Mouse (Mus musculus): Measurements from ENCODE around the gene Nfkb1.

Gene Nfkb1

GRCm38 (mm10) chr3:135594238-135594917 lies 97.0 kb downstream of the Nfkb1 start:
- no peak for DNase-seq (ENCODE audit: extremely low read depth, insufficient read length, low spot score)

- no peak for DNase-seq (ENCODE audit: extremely low read depth, insufficient read length, low spot score)
Measured at GRCm38 (mm10) chr3:135592011-135592410, 99.3 kb downstream of the Nfkb1 start.

GRCm38 (mm10) chr3:135591376-135591775 lies 100.0 kb downstream of the Nfkb1 start:
- no peak for DNase-seq (ENCODE audit: extremely low read depth, insufficient read length, low spot score)

GRCm38 (mm10) chr3:135590471-135590870 lies 100.9 kb downstream of the Nfkb1 start:
- DNase-seq (ENCODE audit: extremely low read depth, insufficient read length, low spot score), result no peak

- no peak for DNase-seq (ENCODE audit: extremely low read depth, insufficient read length, low spot score)
Measured at GRCm38 (mm10) chr3:135586471-135586880, 104.9 kb downstream of the Nfkb1 start.

GRCm38 (mm10) chr3:135586060-135586459 lies 105.3 kb downstream of the Nfkb1 start:
- no peak for DNase-seq (ENCODE audit: extremely low read depth, insufficient read length, low spot score)

- no peak for DNase-seq (ENCODE audit: extremely low read depth, insufficient read length, low spot score)
Measured at GRCm38 (mm10) chr3:135585482-135585881, 105.9 kb downstream of the Nfkb1 start.

GRCm38 (mm10) chr3:135582246-135582645 lies 109.1 kb downstream of the Nfkb1 start:
- no peak for DNase-seq (ENCODE audit: extremely low read depth, insufficient read length, low spot score)

- DNase-seq (ENCODE audit: extremely low read depth, insufficient read length, low spot score), result no peak
Measured at GRCm38 (mm10) chr3:135581606-135582117, 109.7 kb downstream of the Nfkb1 start.

GRCm38 (mm10) chr3:135580439-135581275 lies 110.7 kb downstream of the Nfkb1 start:
- no peak for DNase-seq (ENCODE audit: extremely low read depth, insufficient read length, low spot score)

GRCm38 (mm10) chr3:135579179-135579578 lies 112.2 kb downstream of the Nfkb1 start:
- no peak for DNase-seq (ENCODE audit: extremely low read depth, insufficient read length, low spot score)

GRCm38 (mm10) chr3:135578588-135579140 lies 112.7 kb downstream of the Nfkb1 start:
- no peak for DNase-seq (ENCODE audit: extremely low read depth, insufficient read length, low spot score)

GRCm38 (mm10) chr3:135575126-135575525 lies 116.2 kb downstream of the Nfkb1 start:
- DNase-seq (ENCODE audit: extremely low read depth, insufficient read length, low spot score), result no peak

GRCm38 (mm10) chr3:135573051-135573450 lies 118.3 kb downstream of the Nfkb1 start:
- no peak for DNase-seq (ENCODE audit: extremely low read depth, insufficient read length, low spot score)

GRCm38 (mm10) chr3:135571540-135571939 lies 119.8 kb downstream of the Nfkb1 start:
- DNase-seq (ENCODE audit: extremely low read depth, insufficient read length, low spot score), result no peak

- no peak for DNase-seq (ENCODE audit: extremely low read depth, insufficient read length, low spot score)
Measured at GRCm38 (mm10) chr3:135568633-135569032, 122.7 kb downstream of the Nfkb1 start.

GRCm38 (mm10) chr3:135567888-135568287 lies 123.5 kb downstream of the Nfkb1 start:
- DNase-seq (ENCODE audit: extremely low read depth, insufficient read length, low spot score), result no peak

- DNase-seq (ENCODE audit: extremely low read depth, insufficient read length, low spot score), result no peak
Measured at GRCm38 (mm10) chr3:135565306-135565705, 126.0 kb downstream of the Nfkb1 start.

GRCm38 (mm10) chr3:135564706-135565105 lies 126.6 kb downstream of the Nfkb1 start:
- DNase-seq (ENCODE audit: extremely low read depth, insufficient read length, low spot score), result no peak

GRCm38 (mm10) chr3:135563163-135563689 lies 128.1 kb downstream of the Nfkb1 start:
- no peak for DNase-seq (ENCODE audit: extremely low read depth, insufficient read length, low spot score)

GRCm38 (mm10) chr3:135562036-135562435 lies 129.3 kb downstream of the Nfkb1 start:
- no peak for DNase-seq (ENCODE audit: extremely low read depth, insufficient read length, low spot score)

Measured in 3134 (cell line).